Mouse (Mus musculus): ENCODE results near the gene Galt. TPM values are rescaled to one million over a fixed set of nuclear protein-coding genes. Genes with fewer than 3 reads are reported as not detected.
"Not testable (repeated sequence)": the region's sequence is repeated elsewhere in the genome, so short reads cannot be mapped to it uniquely, and the experiment has no call there.

The Galt gene
- total RNA-seq, 2 experiments from 2014 or later, result 1.3 to 4.0 TPM

- ATAC-seq (replicated peaks; ENCODE audit: low FRiP score, poor library complexity, severe bottlenecking), result not testable (repeated sequence)
Observed at GRCm38 (mm10) chr4:41772946-41773345, 17.9 kb downstream of the Galt start.

DNA sequence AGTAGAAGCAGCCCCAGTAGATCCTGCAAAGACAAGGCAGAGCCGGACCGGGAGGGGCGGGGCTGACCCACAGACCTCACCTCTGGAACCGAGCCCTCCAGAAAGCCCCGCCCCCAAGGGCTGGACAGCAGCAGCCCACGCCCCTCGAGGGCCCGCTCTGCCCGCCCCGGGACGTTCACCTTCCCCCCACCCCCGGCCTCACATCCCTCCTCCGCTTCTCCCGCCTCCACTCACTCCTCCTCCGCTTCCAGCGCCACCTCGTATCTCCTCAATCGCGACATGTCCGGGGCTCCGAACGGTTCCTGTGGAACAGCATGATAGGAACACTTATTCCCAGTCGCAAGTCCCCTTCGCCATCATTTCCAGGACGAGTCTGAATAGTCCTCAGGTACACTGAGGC, 18.5 kb downstream of the Galt start:
- not testable (repeated sequence) for ATAC-seq (replicated peaks; ENCODE audit: low FRiP score, poor library complexity, severe bottlenecking)

GRCm38 (mm10) chr4:41774002-41774401, 19.0 kb downstream of the Galt start, which contains the start of gene Ccl27a:
Ccl27a (minus strand) TSS chr4:41774247.
- not testable (repeated sequence) for ATAC-seq (replicated peaks; ENCODE audit: low FRiP score, poor library complexity, severe bottlenecking)

DNA sequence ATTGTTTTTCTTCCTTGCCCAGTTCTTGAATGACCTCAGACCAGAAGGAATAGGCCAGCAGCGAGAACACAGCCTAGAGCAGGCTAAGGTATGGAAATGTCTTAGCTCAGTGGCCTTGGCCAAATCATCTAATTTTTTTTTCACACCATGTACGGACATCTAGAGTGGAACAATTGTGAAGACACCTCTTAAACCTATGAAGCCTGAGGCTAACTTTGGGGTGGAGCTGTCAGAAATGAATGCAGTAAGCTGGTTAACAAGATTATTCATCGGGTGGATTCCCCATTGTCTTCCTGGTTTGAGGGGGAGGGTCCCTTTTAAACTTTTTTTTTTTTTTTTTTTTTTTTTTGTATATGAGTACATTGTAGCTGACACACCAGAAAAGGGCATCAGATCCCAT, 19.5 kb downstream of the Galt start:
- not testable (repeated sequence) for ATAC-seq (replicated peaks; ENCODE audit: low FRiP score, poor library complexity, severe bottlenecking)

DNA sequence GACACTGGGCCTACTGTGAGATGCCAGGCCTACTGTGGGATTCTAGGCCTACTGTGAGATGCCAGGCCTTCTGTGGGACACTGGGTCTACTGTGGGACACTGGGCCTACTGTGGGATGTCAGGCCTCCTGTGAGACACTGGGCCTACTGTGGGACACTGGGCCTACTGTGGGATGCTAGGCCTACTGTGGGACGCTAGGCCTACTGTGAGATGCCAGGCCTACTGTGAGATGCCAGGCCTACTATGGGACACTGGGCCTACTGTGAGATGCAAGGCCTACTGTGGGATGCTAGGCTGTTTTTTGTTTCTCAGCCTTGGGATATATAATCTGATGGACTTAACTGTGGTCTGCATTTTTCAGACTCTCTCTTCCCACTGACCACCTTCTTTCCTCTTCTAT, 20.8 kb downstream of the Galt start:
- not testable (repeated sequence) for ATAC-seq (replicated peaks; ENCODE audit: low FRiP score, poor library complexity, severe bottlenecking)

DNA sequence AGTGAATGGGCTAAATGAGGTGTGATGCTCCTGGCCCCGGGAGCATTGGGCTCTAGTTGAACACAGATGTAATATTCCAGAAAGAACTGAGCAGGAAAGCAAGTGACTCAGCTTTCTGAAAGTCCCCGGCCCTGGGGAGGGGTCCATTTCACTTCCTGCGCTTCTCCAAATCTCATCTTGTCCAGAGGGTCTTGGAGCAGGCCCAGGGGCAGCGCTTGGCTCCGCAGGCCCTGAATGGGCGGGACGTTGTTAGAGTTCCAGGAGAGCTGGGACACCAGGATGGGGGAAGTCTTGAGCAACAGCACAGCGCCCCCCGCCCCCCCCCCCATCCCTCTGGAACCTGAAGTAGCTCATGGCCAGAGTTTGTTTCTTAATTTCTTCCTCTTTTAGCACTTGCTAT, 26.2 kb downstream of the Galt start:
- ATAC-seq (replicated peaks; ENCODE audit: low FRiP score, poor library complexity, severe bottlenecking), result not testable (repeated sequence)

- not testable (repeated sequence) for ATAC-seq (replicated peaks; ENCODE audit: low FRiP score, poor library complexity, severe bottlenecking)
Observed at GRCm38 (mm10) chr4:41781748-41782485, 26.9 kb downstream of the Galt start.

GRCm38 (mm10) chr4:41782711-41783110, 27.7 kb downstream of the Galt start:
- ATAC-seq (replicated peaks; ENCODE audit: low FRiP score, poor library complexity, severe bottlenecking), result not testable (repeated sequence)

DNA sequence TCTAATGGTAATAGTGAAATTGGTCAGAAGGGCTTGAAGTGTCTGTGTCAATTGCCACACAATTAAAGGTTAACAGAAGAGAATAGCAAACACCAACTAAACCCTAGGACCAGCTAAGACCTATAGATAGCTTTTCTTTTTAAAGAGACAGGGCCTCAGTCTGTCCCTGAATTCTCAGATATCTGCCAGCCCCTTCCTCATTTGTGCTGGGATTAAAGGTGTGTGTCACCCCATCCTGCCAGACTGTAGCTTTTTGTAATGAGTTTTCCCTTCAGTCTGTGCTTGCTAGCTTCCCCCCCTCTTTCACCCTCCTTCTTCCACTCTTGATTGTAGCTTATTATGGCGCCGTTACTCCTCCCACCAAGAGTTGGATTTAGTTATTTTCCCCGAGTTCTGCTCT, 28.2 kb downstream of the Galt start:
- not testable (repeated sequence) for ATAC-seq (replicated peaks; ENCODE audit: low FRiP score, poor library complexity, severe bottlenecking)

Other genes starting within 250 kb of the Galt start
- gene 1110017D15Rik, start 237.9 kb upstream of the Galt start, total RNA-seq (2015; ENCODE audit: low replicate concordance), result not detected in 2 replicates
- gene 1110017D15Rik, start 237.9 kb upstream of the Galt start, total RNA-seq (2017; ENCODE audit: low replicate concordance), result not detected in 2 replicates
- 1.5 TPM in 2 replicates for gene Fam219a, start 185.7 kb upstream of the Galt start, total RNA-seq (2015; ENCODE audit: low replicate concordance)
- gene Fam219a, start 185.7 kb upstream of the Galt start, total RNA-seq (2017; ENCODE audit: low replicate concordance), result 0.26 and 1.3 TPM in 2 replicates
- gene Dnaic1, start 185.5 kb upstream of the Galt start, total RNA-seq (2015; ENCODE audit: low replicate concordance), result not detected in 2 replicates
- gene Dnaic1, start 185.5 kb upstream of the Galt start, total RNA-seq (2017; ENCODE audit: low replicate concordance), result not detected in 2 replicates
- not detected in 2 replicates for gene Enho, start 114.9 kb upstream of the Galt start, total RNA-seq (2015; ENCODE audit: low replicate concordance)
- not detected in 2 replicates for gene Enho, start 114.9 kb upstream of the Galt start, total RNA-seq (2017; ENCODE audit: low replicate concordance)
- not detected in 2 replicates for gene Cntfr, start 58.1 kb upstream of the Galt start, total RNA-seq (2015; ENCODE audit: low replicate concordance)
- gene Cntfr, start 58.1 kb upstream of the Galt start, total RNA-seq (2017; ENCODE audit: low replicate concordance), result not detected in 2 replicates
- gene Il11ra1, start 55.2 kb upstream of the Galt start, total RNA-seq (2015; ENCODE audit: low replicate concordance), result 4.6 and 7.5 TPM in 2 replicates
- gene Il11ra1, start 55.2 kb upstream of the Galt start, total RNA-seq (2017; ENCODE audit: low replicate concordance), result 8.2 and 18.1 TPM in 2 replicates
- 6.3 and 9.6 TPM in 2 replicates for gene Rpp25l, start 41.7 kb upstream of the Galt start, total RNA-seq (2015; ENCODE audit: low replicate concordance)
- gene Rpp25l, start 41.7 kb upstream of the Galt start, total RNA-seq (2017; ENCODE audit: low replicate concordance), result 2.5 and 4.7 TPM in 2 replicates
- gene Dctn3, start 32.1 kb upstream of the Galt start, total RNA-seq (2015; ENCODE audit: low replicate concordance), result 22.8 and 26.7 TPM in 2 replicates
- 30.0 and 37.1 TPM in 2 replicates for gene Dctn3, start 32.1 kb upstream of the Galt start, total RNA-seq (2017; ENCODE audit: low replicate concordance)
- gene Arid3c, start 24.1 kb upstream of the Galt start, total RNA-seq (2015; ENCODE audit: low replicate concordance), result not detected in 2 replicates
- not detected in 2 replicates for gene Arid3c, start 24.1 kb upstream of the Galt start, total RNA-seq (2017; ENCODE audit: low replicate concordance)
- 1.7 and 14.8 TPM in 2 replicates for gene Sigmar1, start 929 bp downstream of the Galt start, total RNA-seq (2015; ENCODE audit: low replicate concordance)
- gene Sigmar1, start 929 bp downstream of the Galt start, total RNA-seq (2017; ENCODE audit: low replicate concordance), result 7.2 and 9.6 TPM in 2 replicates
- 4.2 TPM in 1 of 2 replicates, not detected in the other for gene Ccl27a, start 19.0 kb downstream of the Galt start, total RNA-seq (2015; ENCODE audit: low replicate concordance)
- gene Ccl27a, start 19.0 kb downstream of the Galt start, total RNA-seq (2017; ENCODE audit: low replicate concordance), result 3.2 and 3.9 TPM in 2 replicates
- not detected in 2 replicates for gene Gm21541, start 148.4 kb downstream of the Galt start, total RNA-seq (2015; ENCODE audit: low replicate concordance)
- gene Gm21541, start 148.4 kb downstream of the Galt start, total RNA-seq (2017; ENCODE audit: low replicate concordance), result not detected in 2 replicates
- 1.5 TPM in 1 of 2 replicates, not detected in the other for gene Gm20878, start 186.3 kb downstream of the Galt start, total RNA-seq (2015; ENCODE audit: low replicate concordance)
- gene Gm20878, start 186.3 kb downstream of the Galt start, total RNA-seq (2017; ENCODE audit: low replicate concordance), result not detected in 2 replicates
- gene Fam205a4, start 210.8 kb downstream of the Galt start, total RNA-seq (2015; ENCODE audit: low replicate concordance), result 0.38 TPM in 1 of 2 replicates, not detected in the other
- gene Fam205a4, start 210.8 kb downstream of the Galt start, total RNA-seq (2017; ENCODE audit: low replicate concordance), result not detected in 2 replicates

Measured in erythroblast, adult 5-6 weeks (primary cell).